Mouse (Mus musculus) granulocyte monocyte progenitor cell, adult 5-6 weeks (primary cell): Measurements from ENCODE around the gene Exoc6b. TPM values are rescaled to one million over a fixed set of nuclear protein-coding genes. Genes with fewer than 3 reads are reported as not detected.

ENCODE experiments used
- ATAC-seq: replicated peaks from 2 replicates; pipeline ENCODE4 v1.8.0; 2016; ENCODE audit warnings: mild to moderate bottlenecking, moderate TSS enrichment, inconsistent platforms; ENCODE audit not compliant: poor library complexity, severe bottlenecking
- total RNA-seq, 2 experiments: library from RNA; stranded (forward) in 1 of 2; stranded (reverse) in 1 of 2; fragments of 200-712, 200-1000 nt in 1 of 2; fragments of >200 nt in 1 of 2; fragmentation: Nextera tagmentation in 1 of 2; gene quantifications; 2 replicates each; pipeline ENCODE4 v1.2.3; 2014 to 2017

Exoc6b gene
- total RNA-seq, 2 experiments from 2014 or later = 8.0 to 15.9 TPM

- no peak for ATAC-seq
Observed at GRCm38 (mm10) chr6:85010397-85010796, 58.9 kb downstream of the Exoc6b start.

GRCm38 (mm10) chr6:84995418-84995817 is 73.9 kb downstream of the Exoc6b start:
- ATAC-seq = no peak

GRCm38 (mm10) chr6:84976563-84976971 is 92.7 kb downstream of the Exoc6b start:
- no peak for ATAC-seq

GRCm38 (mm10) chr6:84968531-84968930 is 100.8 kb downstream of the Exoc6b start:
- no peak for ATAC-seq

GRCm38 (mm10) chr6:84964729-84965415 is 104.4 kb downstream of the Exoc6b start:
- no peak for ATAC-seq

- ATAC-seq = no peak
Observed at GRCm38 (mm10) chr6:84963044-84963443, 106.3 kb downstream of the Exoc6b start.

- no peak for ATAC-seq
Observed at GRCm38 (mm10) chr6:84961763-84962162, 107.5 kb downstream of the Exoc6b start.

- no peak for ATAC-seq
Observed at GRCm38 (mm10) chr6:84959520-84959919, 109.8 kb downstream of the Exoc6b start.

- no peak for ATAC-seq
Observed at GRCm38 (mm10) chr6:84951621-84952020, 117.7 kb downstream of the Exoc6b start.

GRCm38 (mm10) chr6:84946569-84946968 is 122.7 kb downstream of the Exoc6b start:
- ATAC-seq = no peak

- no peak for ATAC-seq
Observed at GRCm38 (mm10) chr6:84946106-84946505, 123.2 kb downstream of the Exoc6b start.

GRCm38 (mm10) chr6:84932953-84933921 is 136.1 kb downstream of the Exoc6b start:
- no peak for ATAC-seq

- ATAC-seq = no peak
Observed at GRCm38 (mm10) chr6:84931051-84931450, 138.3 kb downstream of the Exoc6b start.

- no peak for ATAC-seq
Observed at GRCm38 (mm10) chr6:84926066-84926465, 143.2 kb downstream of the Exoc6b start.

- peak; percentile 63 for ATAC-seq
Observed at GRCm38 (mm10) chr6:84923760-84924221, 145.5 kb downstream of the Exoc6b start.

GRCm38 (mm10) chr6:84916291-84916690 is 153.0 kb downstream of the Exoc6b start:
- peak; percentile 59 for ATAC-seq

GRCm38 (mm10) chr6:84912434-84912833 is 156.9 kb downstream of the Exoc6b start:
- ATAC-seq = no peak

GRCm38 (mm10) chr6:84899002-84899774 is 170.1 kb downstream of the Exoc6b start:
- ATAC-seq = no peak

- no peak for ATAC-seq
Observed at GRCm38 (mm10) chr6:84893773-84894095, 175.6 kb downstream of the Exoc6b start.

- ATAC-seq = no peak
Observed at GRCm38 (mm10) chr6:84892926-84893772, 176.2 kb downstream of the Exoc6b start.
